Comparison of ENCODE assay signal across 9 mouse cellular contexts in genomic region chr3:122300983-122301919, GRCm38 (mm10). TPM values are rescaled to one million over a fixed set of nuclear protein-coding genes. Genes with fewer than 3 reads are reported as not detected.
A peak's percentile ranks its signal among the peaks of the same experiment; 100 is the strongest.
DNase-seq lines count a peak whose midpoint lies in the region; ATAC-seq and TF ChIP-seq lines count a peak whose summit lies in the region.
"Had no signal": no experiment of that assay in that cellular context is flagged by ENCODE, and none has a peak within 500 bp of the region (broad histone marks: within the 10 kb centered on the region; RNA-seq: fewer than 3 reads in every experiment).

No protein-coding gene starts in this region.

- no peaks in the 10 kb centered on the region for H3K27me3 ChIP-seq in forebrain, embryonic 11.5 days (ENCODE audit: control insufficient read depth, insufficient read depth, low read length)
- H3K27me3 ChIP-seq in forebrain, embryonic 10.5 days (ENCODE audit: poor library complexity, severe bottlenecking) = no peaks in the 10 kb centered on the region
- 0 out of 2 replicates have a peak, but pooled peaks cover 6% of the 10 kb centered on the region for H3K27me3 ChIP-seq in embryonic facial prominence, embryonic 10.5 days (replicated peaks; ENCODE audit: low read depth, poor library complexity, severe bottlenecking)
- no peaks in the 10 kb centered on the region for H3K27me3 ChIP-seq in hindbrain, postnatal 0 days (ENCODE audit: insufficient read depth, low read length)

- DNase-seq in forebrain, embryonic 11.5 days (ENCODE audit: low spot score) = peak; percentile 27
- no peak for DNase-seq in forebrain, embryonic 10.5 days (ENCODE audit: extremely low spot score, low spot score)
- DNase-seq in 3T3-L1 (ENCODE audit: low read depth, low spot score) = peak; percentile 53
- DNase-seq in embryonic facial prominence, embryonic 10.5 days (ENCODE audit: low spot score) = no peak
- DNase-seq in hindbrain, postnatal 0 days (ENCODE audit: low spot score) = peak; percentile 66
- DNase-seq in left cerebral cortex, postnatal 14 days (ENCODE audit: low spot score in 2 of 2) = peak; percentile 79 to 89
- no peak for DNase-seq in c-Kit-positive CD71-positive TER-119-positive erythroid progenitor cells, embryonic 14.5 days (ENCODE audit: low spot score)

- intact Hi-C loops in left cerebral cortex, postnatal 14 days (cut with DNase I) = no loop called here

- 64% methylated on average over 9 of the region's 9 CpGs for WGBS in forebrain, embryonic 11.5 days
- WGBS in forebrain, embryonic 10.5 days = 73% methylated on average over 9 of the region's 9 CpGs
- WGBS in embryonic facial prominence, embryonic 10.5 days = 56% methylated on average over 9 of the region's 9 CpGs
- WGBS in hindbrain, postnatal 0 days = 52% methylated on average over 9 of the region's 9 CpGs
- WGBS in olfactory bulb, adult 2 months = 64% methylated on average over 9 of the region's 9 CpGs

- no peaks in the 10 kb centered on the region for H3K9me3 ChIP-seq in forebrain, embryonic 11.5 days (ENCODE audit: control insufficient read depth, low read length)
- H3K9me3 ChIP-seq in forebrain, embryonic 10.5 days = no peaks in the 10 kb centered on the region
- no peaks in the 10 kb centered on the region for H3K9me3 ChIP-seq in embryonic facial prominence, embryonic 10.5 days
- no peaks in the 10 kb centered on the region for H3K9me3 ChIP-seq in hindbrain, postnatal 0 days (ENCODE audit: low read length)

- no peak for ATAC-seq in forebrain, embryonic 11.5 days (replicated peaks; ENCODE audit: low FRiP score)
- peak; percentile 62 for ATAC-seq in hindbrain, postnatal 0 days

- TF ChIP-seq CTCF in hindbrain, postnatal 0 days (IDR thresholded peaks at IDR 0.05; ENCODE audit: low read depth) = no peak
- TF ChIP-seq CTCF in olfactory bulb, adult 2 months (IDR thresholded peaks at IDR 0.05; ENCODE audit: insufficient read depth, low read depth, low read length) = no peak

- H3K9ac ChIP-seq in forebrain, embryonic 11.5 days (ENCODE audit: low read length) = no peak overlapping the region
- no peak overlapping the region for H3K9ac ChIP-seq in hindbrain, postnatal 0 days (replicated peaks; ENCODE audit: low read length)

- H3K4me3 ChIP-seq in forebrain, embryonic 11.5 days (ENCODE audit: low read depth, low read length) = no peak overlapping the region
- H3K4me3 ChIP-seq in forebrain, embryonic 10.5 days = no peak overlapping the region
- no peak overlapping the region for H3K4me3 ChIP-seq in embryonic facial prominence, embryonic 10.5 days
- no peak overlapping the region for H3K4me3 ChIP-seq in hindbrain, postnatal 0 days (ENCODE audit: low read length)
- H3K4me3 ChIP-seq in olfactory bulb, adult 2 months (ENCODE audit: insufficient read depth, low read depth, low read length) = no peak overlapping the region
- H3K4me3 ChIP-seq: erythroblast, embryonic 14.5 days had no signal

- no peak overlapping the region for H3K4me2 ChIP-seq in forebrain, embryonic 11.5 days (ENCODE audit: low read depth, low read length, severe bottlenecking)
- H3K4me2 ChIP-seq in hindbrain, postnatal 0 days (ENCODE audit: low read depth, low read length) = no peak overlapping the region

- no peak for TF ChIP-seq POLR2A in olfactory bulb, adult 2 months (IDR thresholded peaks at IDR 0.05; ENCODE audit: insufficient read depth, low read depth, low read length)

- H3K4me1 ChIP-seq in forebrain, embryonic 11.5 days (replicated peaks; ENCODE audit: control insufficient read depth, insufficient read depth, low read length) = peaks cover 2% of the 10 kb centered on the region; the same call in 1 of the 2 replicates
- peaks cover 28% of the 10 kb centered on the region for H3K4me1 ChIP-seq in forebrain, embryonic 10.5 days
- peaks cover 39% of the 10 kb centered on the region for H3K4me1 ChIP-seq in embryonic facial prominence, embryonic 10.5 days
- no peaks in the 10 kb centered on the region; the same call in 1 of the 2 replicates for H3K4me1 ChIP-seq in hindbrain, postnatal 0 days (ENCODE audit: insufficient read depth, low read length)
- peaks cover 11% of the 10 kb centered on the region for H3K4me1 ChIP-seq in olfactory bulb, adult 2 months (ENCODE audit: control insufficient read depth, insufficient read depth, low read length)

- H3K36me3 ChIP-seq in forebrain, embryonic 11.5 days (ENCODE audit: control insufficient read depth, insufficient read depth, low read length) = no peaks in the 10 kb centered on the region
- no peaks in the 10 kb centered on the region for H3K36me3 ChIP-seq in forebrain, embryonic 10.5 days (replicated peaks)
- H3K36me3 ChIP-seq in embryonic facial prominence, embryonic 10.5 days (replicated peaks) = no peaks in the 10 kb centered on the region
- H3K36me3 ChIP-seq in hindbrain, postnatal 0 days (ENCODE audit: insufficient read depth, low read length) = no peaks in the 10 kb centered on the region

- no peak overlapping the region for H3K27ac ChIP-seq in forebrain, embryonic 11.5 days (ENCODE audit: low read depth, low read length)
- H3K27ac ChIP-seq in forebrain, embryonic 10.5 days = no peak overlapping the region; the same call in 1 of the 2 replicates
- peak overlapping the region; percentile 65 for H3K27ac ChIP-seq in embryonic facial prominence, embryonic 10.5 days (replicated peaks)
- peak overlapping the region; percentile 38; the same call in 1 of the 2 replicates for H3K27ac ChIP-seq in hindbrain, postnatal 0 days
- H3K27ac ChIP-seq in olfactory bulb, adult 2 months (ENCODE audit: insufficient read depth, low read depth, low read length) = peak overlapping the region; percentile 52; the same call in 1 of the 2 replicates

RNA-seq across cellular contexts. Expression of gene Bcar3, which starts 7.3 kb away (rescaled TPM):
- 12.5 and 14.5 TPM in 2 replicates for polyA plus RNA-seq in forebrain, embryonic 11.5 days (2014; fragmentation: Nextera tagmentation; extraction: Ambion mirVana)
- polyA plus RNA-seq in forebrain, embryonic 10.5 days (2016; fragmentation: Nextera tagmentation; extraction: Ambion mirVana) = 15.7 and 16.2 TPM in 2 replicates
- polyA plus RNA-seq in embryonic facial prominence, embryonic 10.5 days (2016; fragmentation: Nextera tagmentation; extraction: Ambion mirVana) = 9.3 and 10.1 TPM in 2 replicates
- total RNA-seq in hindbrain, postnatal 0 days (2014; rRNA removed) = 23.8 and 29.4 TPM in 2 replicates
- 6.3 and 7.7 TPM in 2 replicates for polyA plus RNA-seq in hindbrain, postnatal 0 days (2015; fragmentation: Nextera tagmentation; extraction: Ambion mirVana)
- 10 to 100 TPM; 15.1 to 16.2 TPM for total RNA-seq in left cerebral cortex, postnatal 14 days (2021)
- polyA plus RNA-seq in olfactory bulb, adult 2 months (2012; ENCODE audit: insufficient read depth, insufficient read length, low replicate concordance, missing spikeins) = not detected in 2 replicates
- polyA plus RNA-seq: erythroblast, embryonic 14.5 days had no signal

RNA-seq across cellular contexts. Expression of gene Dnttip2, which starts 27.1 kb away (rescaled TPM):
- polyA plus RNA-seq in forebrain, embryonic 11.5 days (2014; fragmentation: Nextera tagmentation; extraction: Ambion mirVana) = 85.2 and 92.3 TPM in 2 replicates
- polyA plus RNA-seq in forebrain, embryonic 10.5 days (2016; fragmentation: Nextera tagmentation; extraction: Ambion mirVana) = 96.1 and 101 TPM in 2 replicates
- 97.3 and 100 TPM in 2 replicates for polyA plus RNA-seq in embryonic facial prominence, embryonic 10.5 days (2016; fragmentation: Nextera tagmentation; extraction: Ambion mirVana)
- 8.5 and 9.9 TPM in 2 replicates for total RNA-seq in hindbrain, postnatal 0 days (2014; rRNA removed)
- 43.7 and 48.6 TPM in 2 replicates for polyA plus RNA-seq in hindbrain, postnatal 0 days (2015; fragmentation: Nextera tagmentation; extraction: Ambion mirVana)
- total RNA-seq in left cerebral cortex, postnatal 14 days (2021) = 10 to 100 TPM; 23.0 to 27.4 TPM
- polyA plus RNA-seq in olfactory bulb, adult 2 months (2012; ENCODE audit: insufficient read depth, insufficient read length, low replicate concordance, missing spikeins) = not detected in 2 replicates

RNA-seq across cellular contexts. Expression of gene Gclm, which starts 55.9 kb away (rescaled TPM):
- 64.6 and 72.1 TPM in 2 replicates for polyA plus RNA-seq in forebrain, embryonic 11.5 days (2014; fragmentation: Nextera tagmentation; extraction: Ambion mirVana)
- polyA plus RNA-seq in forebrain, embryonic 10.5 days (2016; fragmentation: Nextera tagmentation; extraction: Ambion mirVana) = 42.8 and 45.1 TPM in 2 replicates
- polyA plus RNA-seq in embryonic facial prominence, embryonic 10.5 days (2016; fragmentation: Nextera tagmentation; extraction: Ambion mirVana) = 36.9 and 39.9 TPM in 2 replicates
- total RNA-seq in hindbrain, postnatal 0 days (2014; rRNA removed) = 32.1 and 36.9 TPM in 2 replicates
- polyA plus RNA-seq in hindbrain, postnatal 0 days (2015; fragmentation: Nextera tagmentation; extraction: Ambion mirVana) = 65.0 and 67.6 TPM in 2 replicates
- 10 to 100 TPM; 59.3 to 65.2 TPM for total RNA-seq in left cerebral cortex, postnatal 14 days (2021)
- not detected in 2 replicates for polyA plus RNA-seq in olfactory bulb, adult 2 months (2012; ENCODE audit: insufficient read depth, insufficient read length, low replicate concordance, missing spikeins)

Comparison
In these comparisons a context has a peak if more than half of its experiments do, and no peak if none do; other contexts are left out.
1. DNase-seq: peak in forebrain, embryonic 11.5 days (single experiment), 3T3-L1 (single experiment), hindbrain, postnatal 0 days (single experiment) and left cerebral cortex, postnatal 14 days (2 of 2); none in forebrain, embryonic 10.5 days (single experiment), embryonic facial prominence, embryonic 10.5 days (single experiment) and c-Kit-positive CD71-positive TER-119-positive erythroid progenitor cells, embryonic 14.5 days (single experiment).
2. H3K27ac ChIP-seq: peak in embryonic facial prominence, embryonic 10.5 days (single experiment), hindbrain, postnatal 0 days (single experiment) and olfactory bulb, adult 2 months (single experiment); none in forebrain, embryonic 11.5 days (single experiment) and forebrain, embryonic 10.5 days (single experiment).
3. RNA of gene Dnttip2, which starts 27.1 kb away (polyA plus RNA-seq): 97.3 to 100 TPM in embryonic facial prominence, embryonic 10.5 days, 96.1 to 101 TPM in forebrain, embryonic 10.5 days, 85.2 to 92.3 TPM in forebrain, embryonic 11.5 days and 43.7 to 48.6 TPM in hindbrain, postnatal 0 days; not detected in olfactory bulb, adult 2 months; every median in the first group is over 10 times any median in the second.
4. RNA of gene Gclm, which starts 55.9 kb away (polyA plus RNA-seq): 65.0 to 67.6 TPM in hindbrain, postnatal 0 days, 64.6 to 72.1 TPM in forebrain, embryonic 11.5 days, 42.8 to 45.1 TPM in forebrain, embryonic 10.5 days and 36.9 to 39.9 TPM in embryonic facial prominence, embryonic 10.5 days; not detected in olfactory bulb, adult 2 months; every median in the first group is over 10 times any median in the second.